Mouse (Mus musculus): ENCODE data around the gene Ep300. TPM values are rescaled to one million over a fixed set of nuclear protein-coding genes. Genes with fewer than 3 reads are reported as not detected.
"Not testable (repeated sequence)": the region's sequence is repeated elsewhere in the genome, so short reads cannot be mapped to it uniquely, and the experiment has no call there.

The Ep300 gene
- polyA plus RNA-seq, 1 experiment from 2014 or later: 20.4 TPM

- peaks cover 30% of the 10 kb centered on the region for H3K4me1 ChIP-seq (replicated peaks)
- H3K36me3 ChIP-seq: 0 out of 2 replicates have a peak, but pooled peaks cover 6% of the 10 kb centered on the region
- 0 out of 2 replicates have a peak, but pooled peaks cover 3% of the 10 kb centered on the region for H3K9me3 ChIP-seq
- DNase-seq (ENCODE audit: low spot score): peak; percentile 89
- WGBS: under 1% methylated on average over 107 of the region's 107 CpGs
- peaks cover 63% of the 10 kb centered on the region for H3K27me3 ChIP-seq (ENCODE audit: insufficient read depth, poor library complexity, severe bottlenecking)
- peak overlapping the region; percentile 88 for H3K27ac ChIP-seq
- peak overlapping the region; percentile 72 for H3K4me3 ChIP-seq
These were observed 109.1 kb downstream of the Ep300 start for GRCm38 (mm10) chr15:81693967-81694881.

GRCm38 (mm10) chr15:81694891-81695290 is 109.7 kb downstream of the Ep300 start:
- WGBS: 28% methylated on average over 19 of the region's 19 CpGs
- no peaks in the 10 kb centered on the region for H3K36me3 ChIP-seq
- H3K4me1 ChIP-seq (replicated peaks): peaks cover 30% of the 10 kb centered on the region
- peaks cover 63% of the 10 kb centered on the region for H3K27me3 ChIP-seq (ENCODE audit: insufficient read depth, poor library complexity, severe bottlenecking)
- H3K27ac ChIP-seq: peak overlapping the region; percentile 88; the same call in 1 of the 2 replicates
- H3K9me3 ChIP-seq: 0 out of 2 replicates have a peak, but pooled peaks cover 3% of the 10 kb centered on the region
- no peak for DNase-seq (ENCODE audit: low spot score)
- peak overlapping the region; percentile 72 for H3K4me3 ChIP-seq

GRCm38 (mm10) chr15:81697175-81697574 is 112.0 kb downstream of the Ep300 start, which contains the start of gene Chadl:
Chadl (minus strand) TSS chr15:81697287.
- H3K4me3 ChIP-seq: 0 out of 2 replicates have a peak within 1 kb of the TSS, but pooled peaks have one; percentile 16
- peaks cover 30% of the 10 kb centered on the region for H3K4me1 ChIP-seq (replicated peaks)
- DNase-seq (ENCODE audit: low spot score): no peak
- peaks cover 54% of the 10 kb centered on the region for H3K27me3 ChIP-seq (ENCODE audit: insufficient read depth, poor library complexity, severe bottlenecking)
- H3K27ac ChIP-seq: peak within 1 kb of the TSS; percentile 50; the same call in 1 of the 2 replicates
- H3K36me3 ChIP-seq: peaks cover 6% of the 10 kb centered on the region
- WGBS: 61% methylated on average over 7 of the region's 7 CpGs
- H3K9me3 ChIP-seq: 0 out of 2 replicates have a peak, but pooled peaks cover 3% of the 10 kb centered on the region

GRCm38 (mm10) chr15:81697847-81698246 is 112.7 kb downstream of the Ep300 start:
- H3K4me3 ChIP-seq: no peak overlapping the region
- H3K27ac ChIP-seq: no peak overlapping the region
- H3K4me1 ChIP-seq (replicated peaks): peaks cover 28% of the 10 kb centered on the region
- 52% methylated on average over 3 of the region's 3 CpGs for WGBS
- peaks cover 47% of the 10 kb centered on the region for H3K27me3 ChIP-seq (ENCODE audit: insufficient read depth, poor library complexity, severe bottlenecking)
- 0 out of 2 replicates have a peak, but pooled peaks cover 3% of the 10 kb centered on the region for H3K9me3 ChIP-seq
- peaks cover 13% of the 10 kb centered on the region for H3K36me3 ChIP-seq
- DNase-seq (ENCODE audit: low spot score): no peak

- H3K27me3 ChIP-seq (ENCODE audit: insufficient read depth, poor library complexity, severe bottlenecking): peaks cover 40% of the 10 kb centered on the region
- no peak for DNase-seq (ENCODE audit: low spot score)
- 76% methylated on average over 2 of the region's 2 CpGs for WGBS
- H3K4me3 ChIP-seq: no peak overlapping the region
- peaks cover 21% of the 10 kb centered on the region for H3K4me1 ChIP-seq (replicated peaks)
- H3K27ac ChIP-seq: no peak overlapping the region
- peaks cover 19% of the 10 kb centered on the region for H3K36me3 ChIP-seq
- H3K9me3 ChIP-seq: 0 out of 2 replicates have a peak, but pooled peaks cover 3% of the 10 kb centered on the region
These were observed 113.4 kb downstream of the Ep300 start for GRCm38 (mm10) chr15:81698532-81698931.

- Histone ChIP-seq H3K4me3 (no peak overlapping the region), H3K9me3 (no peaks in the 10 kb centered on the region), H3K27ac (no peak overlapping the region), H3K36me3 (peaks cover 36% of the 10 kb centered on the region), H3K27me3 (ENCODE audit: insufficient read depth, poor library complexity, severe bottlenecking) (peaks cover 24% of the 10 kb centered on the region), H3K4me1 (replicated peaks) (peaks cover 5% of the 10 kb centered on the region)
- DNase-seq (ENCODE audit: low spot score): no peak
- WGBS: 85% methylated on average over 2 of the region's 2 CpGs
These were observed 115.0 kb downstream of the Ep300 start for GRCm38 (mm10) chr15:81700161-81700560.

GRCm38 (mm10) chr15:81700601-81701000 is 115.5 kb downstream of the Ep300 start:
- Histone ChIP-seq H3K4me1 (replicated peaks) (peaks cover 5% of the 10 kb centered on the region; the same call in 1 of the 2 replicates), H3K27me3 (ENCODE audit: insufficient read depth, poor library complexity, severe bottlenecking) (peaks cover 20% of the 10 kb centered on the region), H3K4me3 (no peak overlapping the region), H3K36me3 (peaks cover 40% of the 10 kb centered on the region), H3K9me3 (no peaks in the 10 kb centered on the region), H3K27ac (no peak overlapping the region)
- DNase-seq (ENCODE audit: low spot score): no peak
- WGBS: 82% methylated on average over 8 of the region's 8 CpGs

GRCm38 (mm10) chr15:81701350-81701749 is 116.2 kb downstream of the Ep300 start:
- peaks cover 12% of the 10 kb centered on the region for H3K27me3 ChIP-seq (ENCODE audit: insufficient read depth, poor library complexity, severe bottlenecking)
- WGBS: 81% methylated on average over 4 of the region's 4 CpGs
- H3K4me1 ChIP-seq (replicated peaks); H3K9me3 ChIP-seq; DNase-seq (ENCODE audit: low spot score); H3K4me3 ChIP-seq; H3K27ac ChIP-seq: not testable (repeated sequence)
- peaks cover 48% of the 10 kb centered on the region for H3K36me3 ChIP-seq

Other genes starting within 250 kb of the Ep300 start
- gene Slc25a17, start 224.5 kb upstream of the Ep300 start, polyA plus RNA-seq (2016; fragmentation: Nextera tagmentation; extraction: Ambion mirVana): 87.1 and 93.7 TPM in 2 replicates
- gene St13, start 185.3 kb upstream of the Ep300 start, polyA plus RNA-seq (2016; fragmentation: Nextera tagmentation; extraction: Ambion mirVana): 172 and 202 TPM in 2 replicates
- gene Xpnpep3, start 185.2 kb upstream of the Ep300 start, polyA plus RNA-seq (2016; fragmentation: Nextera tagmentation; extraction: Ambion mirVana): 10.6 and 11.6 TPM in 2 replicates
- gene Dnajb7, start 177.1 kb upstream of the Ep300 start, polyA plus RNA-seq (2016; fragmentation: Nextera tagmentation; extraction: Ambion mirVana): 2.3 and 2.8 TPM in 2 replicates
- gene Rbx1, start 119.1 kb upstream of the Ep300 start, polyA plus RNA-seq (2016; fragmentation: Nextera tagmentation; extraction: Ambion mirVana): 622 and 639 TPM in 2 replicates
- gene L3mbtl2, start 78.5 kb downstream of the Ep300 start, polyA plus RNA-seq (2016; fragmentation: Nextera tagmentation; extraction: Ambion mirVana): 41.9 and 44.9 TPM in 2 replicates
- 1.7 and 2.5 TPM in 2 replicates for gene Chadl, start 111.9 kb downstream of the Ep300 start, polyA plus RNA-seq (2016; fragmentation: Nextera tagmentation; extraction: Ambion mirVana)
- 37.9 and 40.8 TPM in 2 replicates for gene Zc3h7b, start 159.7 kb downstream of the Ep300 start, polyA plus RNA-seq (2016; fragmentation: Nextera tagmentation; extraction: Ambion mirVana)
- 166 and 178 TPM in 2 replicates for gene Rangap1, start 160.2 kb downstream of the Ep300 start, polyA plus RNA-seq (2016; fragmentation: Nextera tagmentation; extraction: Ambion mirVana)
- gene Tef, start 217.1 kb downstream of the Ep300 start, polyA plus RNA-seq (2016; fragmentation: Nextera tagmentation; extraction: Ambion mirVana): 16.4 and 19.4 TPM in 2 replicates

Measured in hindbrain, embryonic 10.5 days (tissue).